Mouse (Mus musculus) cerebellum, postnatal 36 days (tissue): ENCODE measurements around the gene Vmn2r116.
"Not testable (repeated sequence)": the region's sequence is repeated elsewhere in the genome, so short reads cannot be mapped to it uniquely, and the experiment has no call there.

Source experiments
- DNase-seq, 2 experiments: peaks; one replicate each; pipeline ENCODE4 v3.0.0; 2021 to 2022; ENCODE audit warnings: mixed read lengths in 2 of 2

Gene Vmn2r116

GRCm38 (mm10) chr17:23384304-23384703 is at the start of gene Vmn2r116:
TSS of gene Vmn2r116 (plus strand) at chr17:23384604.
- DNase-seq: not testable (repeated sequence)

GRCm38 (mm10) chr17:23343441-23343840 is 41.0 kb upstream of the Vmn2r116 start, which contains the start of gene Vmn2r115:
TSS of gene Vmn2r115 (plus strand) at chr17:23343741.
- DNase-seq: not testable (repeated sequence)

- DNase-seq: no peak
Measured at GRCm38 (mm10) chr17:23351644-23352043, 32.8 kb upstream of the Vmn2r116 start.

- no peak for DNase-seq
Measured at GRCm38 (mm10) chr17:23433150-23433679, 48.8 kb downstream of the Vmn2r116 start.
